Mouse (Mus musculus) heart, embryonic 11.5 days (tissue): ENCODE measurements around the gene Sgcd. TPM values are rescaled to one million over a fixed set of nuclear protein-coding genes. Genes with fewer than 3 reads are reported as not detected.

Experiments
- ATAC-seq: fragments of 200-750 bp; cut with Nextera tagmentation; replicated peaks from 2 replicates; pipeline ENCODE4 v1.8.0; 2017; ENCODE audit warnings: moderate library complexity; ENCODE audit not compliant: insufficient number of reproducible peaks, low FRiP score, low TSS enrichment
- H3K27ac ChIP-seq: fragments of 300-500 bp; sonication (generic); 2 replicates; pipeline ENCODE4 v1.5.1; 2014; ENCODE audit warnings: mild to moderate bottlenecking, low read depth, low read length
- H3K27me3 ChIP-seq: fragments of 300-500 bp; sonication (generic); 2 replicates; pipeline ENCODE4 v1.6.1; 2014; ENCODE audit warnings: mild to moderate bottlenecking, low read length, mixed read lengths; ENCODE audit not compliant: control insufficient read depth, insufficient read depth
- H3K36me3 ChIP-seq: fragments of 300-500 bp; sonication (generic); 2 replicates; pipeline ENCODE4 v1.6.1; 2014; ENCODE audit warnings: mild to moderate bottlenecking, low read length, moderate library complexity, mixed read lengths; ENCODE audit not compliant: control insufficient read depth, insufficient read depth
- H3K4me1 ChIP-seq: fragments of 300-500 bp; sonication (generic); 2 replicates; pipeline ENCODE4 v1.6.1; 2014; ENCODE audit warnings: low read length; ENCODE audit not compliant: control insufficient read depth, insufficient read depth
- H3K4me2 ChIP-seq: fragments of 300-500 bp; sonication (generic); 2 replicates; pipeline ENCODE4 v1.6.1; 2014; ENCODE audit warnings: mild to moderate bottlenecking, moderate library complexity
- H3K4me3 ChIP-seq: fragments of 300-500 bp; sonication (generic); 2 replicates; pipeline ENCODE4 v1.5.1; 2014; ENCODE audit warnings: low read depth, low read length
- H3K9ac ChIP-seq: fragments of 300-500 bp; sonication (generic); 2 replicates; pipeline ENCODE4 v1.6.1; 2014; ENCODE audit warnings: mild to moderate bottlenecking, low read depth, low read length, moderate library complexity
- H3K9me3 ChIP-seq: fragments of 300-500 bp; sonication (generic); replicated peaks from 2 replicates; pipeline ENCODE4 v1.6.1; 2016; ENCODE audit warnings: low read length; ENCODE audit not compliant: control insufficient read depth
- WGBS: fragments of 180-500 bp; shearing (Covaris S2); extraction: QIAGEN DNeasy Blood & Tissue Kit; methylation state at CpG from one replicate; pipeline ENCODE4 v1.1.7; 2014; ENCODE audit not compliant: insufficient replicate concordance; 5-methylcytosine and 5-hydroxymethylcytosine counted together
- polyA plus RNA-seq: library from polyadenylated mRNA; unstranded; fragments of >200 nt; fragmentation: Nextera tagmentation; extraction: Ambion mirVana; gene quantifications from 2 replicates; pipeline ENCODE4 v1.2.1, GENCODE M21; 2014

Sgcd gene
- polyA plus RNA-seq, 1 experiment from 2014 or later = 5.3 TPM

GRCm38 (mm10) chr11:47010166-47010565 lies 978.6 kb downstream of the Sgcd start:
- ATAC-seq = no peak
- no peaks in the 10 kb centered on the region for H3K36me3 ChIP-seq
- peaks cover 8% of the 10 kb centered on the region for H3K4me1 ChIP-seq
- no peaks in the 10 kb centered on the region for H3K27me3 ChIP-seq
- H3K4me3 ChIP-seq = no peak overlapping the region
- no peaks in the 10 kb centered on the region for H3K9me3 ChIP-seq
- no peak overlapping the region for H3K4me2 ChIP-seq
- no peak overlapping the region for H3K9ac ChIP-seq
- no peak overlapping the region for H3K27ac ChIP-seq

GRCm38 (mm10) chr11:47005301-47005875 lies 983.4 kb downstream of the Sgcd start:
- 74% methylated on average over 1 of the region's 1 CpGs for WGBS

DNA sequence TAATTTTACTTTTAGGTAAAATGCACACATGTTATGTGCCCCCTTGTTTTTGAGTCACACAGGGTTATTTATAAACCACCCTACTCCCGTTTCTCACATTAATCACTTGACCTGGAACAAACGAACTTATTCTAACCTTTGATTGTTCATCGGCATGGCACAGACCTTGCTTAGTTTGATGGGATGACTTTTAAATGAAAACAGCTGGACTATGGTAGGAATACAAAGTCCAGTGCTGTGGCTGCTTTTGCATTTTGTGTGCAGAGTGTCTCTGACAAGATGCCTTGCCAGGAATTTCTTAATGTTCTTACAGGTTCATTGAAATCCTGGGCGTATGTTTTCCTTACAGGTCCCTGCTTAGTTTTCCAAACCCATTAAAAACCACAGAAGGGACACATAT lies 1049.5 kb downstream of the Sgcd start:
- Histone ChIP-seq H3K4me1 (no peaks in the 10 kb centered on the region), H3K36me3 (no peaks in the 10 kb centered on the region), H3K9ac (no peak overlapping the region), H3K27ac (no peak overlapping the region), H3K4me3 (no peak overlapping the region), H3K4me2 (no peak overlapping the region), H3K27me3 (no peaks in the 10 kb centered on the region), H3K9me3 (no peaks in the 10 kb centered on the region)
- 55% methylated on average over 4 of the region's 4 CpGs for WGBS
- ATAC-seq = no peak

More at GRCm38 (mm10) chr11:47005301-47005875, 983.4 kb downstream of the Sgcd start:
- H3K9ac ChIP-seq = no peak overlapping the region
- no peaks in the 10 kb centered on the region for H3K4me1 ChIP-seq
- no peaks in the 10 kb centered on the region for H3K27me3 ChIP-seq
- no peaks in the 10 kb centered on the region for H3K9me3 ChIP-seq
- ATAC-seq = no peak
- H3K36me3 ChIP-seq = no peaks in the 10 kb centered on the region
- H3K4me2 ChIP-seq = no peak overlapping the region
- no peak overlapping the region for H3K27ac ChIP-seq
- H3K4me3 ChIP-seq = no peak overlapping the region

GRCm38 (mm10) chr11:46924946-46925345 lies 1063.8 kb downstream of the Sgcd start:
- H3K36me3 ChIP-seq = no peaks in the 10 kb centered on the region
- WGBS = 63% methylated on average over 1 of the region's 1 CpGs
- no peaks in the 10 kb centered on the region for H3K4me1 ChIP-seq
- H3K4me3 ChIP-seq = no peak overlapping the region
- H3K4me2 ChIP-seq = no peak overlapping the region
- no peak for ATAC-seq
- no peaks in the 10 kb centered on the region for H3K9me3 ChIP-seq
- H3K27me3 ChIP-seq = no peaks in the 10 kb centered on the region
- no peak overlapping the region for H3K27ac ChIP-seq
- H3K9ac ChIP-seq = no peak overlapping the region

DNA sequence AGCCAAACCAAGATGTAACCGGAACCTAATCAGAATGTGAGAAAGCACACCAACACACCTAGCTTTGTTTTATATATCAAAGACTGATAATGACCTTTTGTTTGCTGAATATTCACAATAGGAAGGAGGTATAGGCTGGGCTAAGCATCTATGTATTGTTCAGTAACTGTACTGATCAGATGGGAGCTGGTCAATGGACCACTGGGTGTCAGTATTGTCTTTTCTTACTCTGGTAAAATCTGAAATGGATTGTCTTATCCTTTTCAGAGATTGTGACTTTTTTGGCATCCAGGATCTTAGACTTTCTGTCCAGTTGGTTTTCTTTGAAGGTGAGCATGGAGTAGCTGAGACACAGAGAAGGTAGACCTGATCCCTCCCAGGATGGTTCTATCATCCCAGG lies 1068.5 kb downstream of the Sgcd start:
- Histone ChIP-seq H3K27me3 (no peaks in the 10 kb centered on the region), H3K4me2 (no peak overlapping the region), H3K36me3 (no peaks in the 10 kb centered on the region), H3K27ac (no peak overlapping the region), H3K4me1 (no peaks in the 10 kb centered on the region), H3K9ac (no peak overlapping the region), H3K4me3 (no peak overlapping the region), H3K9me3 (no peaks in the 10 kb centered on the region)
- WGBS = 75% methylated on average over 1 of the region's 1 CpGs
- ATAC-seq = no peak

DNA sequence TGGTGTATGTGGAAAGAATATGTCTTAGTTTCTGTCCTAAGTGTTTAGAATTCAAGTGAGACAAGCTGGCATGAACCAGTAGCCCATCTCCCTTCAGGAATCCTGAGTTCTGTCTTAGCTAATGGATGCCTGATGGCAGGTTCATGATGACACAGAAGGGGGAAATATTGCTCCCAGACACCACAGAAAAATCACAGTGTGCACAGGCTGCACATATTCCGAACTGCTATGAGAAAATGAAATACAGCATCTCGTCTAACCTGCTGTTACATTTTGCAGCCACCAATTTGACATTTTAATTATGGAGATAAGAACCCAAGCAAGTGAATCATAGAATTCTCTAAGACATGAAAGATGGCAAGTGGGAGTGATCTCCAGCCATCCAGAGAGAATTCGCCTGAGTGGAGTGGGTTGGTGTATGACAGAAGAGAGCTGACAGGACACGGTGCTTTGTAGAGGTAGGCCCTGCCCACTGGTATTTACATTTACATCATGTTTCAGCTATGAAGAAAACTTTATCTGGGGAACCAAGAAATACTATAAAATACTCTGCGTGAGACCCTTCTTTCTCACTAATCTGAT lies 1076.0 kb downstream of the Sgcd start:
- Histone ChIP-seq H3K4me3 (no peak overlapping the region), H3K9me3 (no peaks in the 10 kb centered on the region), H3K4me1 (no peaks in the 10 kb centered on the region), H3K4me2 (no peak overlapping the region), H3K9ac (no peak overlapping the region), H3K27ac (no peak overlapping the region), H3K27me3 (no peaks in the 10 kb centered on the region), H3K36me3 (no peaks in the 10 kb centered on the region)
- no peak for ATAC-seq
- 71% methylated on average over 5 of the region's 5 CpGs for WGBS

DNA sequence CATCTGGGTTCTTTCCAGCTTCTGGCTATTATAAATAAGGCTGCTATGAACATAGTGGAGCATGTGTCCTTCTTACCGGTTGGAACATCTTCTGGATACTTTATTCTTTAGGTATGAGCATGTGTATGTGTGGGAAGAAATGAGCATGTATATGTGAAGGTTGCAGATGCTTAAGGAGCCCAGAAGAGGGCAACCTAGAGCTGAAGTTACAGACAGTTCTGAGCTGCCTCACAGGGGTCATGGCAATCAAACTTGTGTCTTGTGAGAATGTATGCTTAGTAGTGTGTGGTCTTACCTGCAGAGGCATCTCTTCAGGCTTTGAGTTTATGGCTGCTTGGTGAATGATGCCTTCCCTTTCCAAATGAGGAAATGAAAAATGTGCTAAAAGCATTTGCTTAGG lies 1084.5 kb downstream of the Sgcd start:
- Histone ChIP-seq H3K9me3 (no peaks in the 10 kb centered on the region), H3K36me3 (no peaks in the 10 kb centered on the region), H3K27me3 (no peaks in the 10 kb centered on the region), H3K4me3 (no peak overlapping the region), H3K9ac (no peak overlapping the region), H3K4me1 (no peaks in the 10 kb centered on the region), H3K4me2 (no peak overlapping the region), H3K27ac (no peak overlapping the region)
- ATAC-seq = no peak
- 70% methylated on average over 1 of the region's 1 CpGs for WGBS

DNA sequence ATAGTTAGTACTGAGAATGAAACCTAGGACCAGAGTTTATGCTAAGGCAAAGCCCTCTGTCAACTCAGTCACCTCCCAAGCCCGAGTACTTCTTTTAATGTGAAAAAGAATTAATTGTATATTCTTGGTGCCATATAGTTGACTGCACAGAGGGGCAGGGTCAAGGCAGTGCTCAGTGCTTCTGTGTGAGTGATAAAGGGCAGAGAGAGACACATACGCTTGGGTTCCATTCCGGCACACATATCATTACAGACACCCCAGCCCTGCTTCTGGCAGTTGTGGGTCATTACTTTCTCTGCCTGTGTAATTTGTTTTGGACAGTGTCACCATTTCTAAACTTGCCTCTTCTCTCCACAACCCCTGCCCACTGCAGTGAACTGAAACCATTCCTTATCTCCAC lies 1099.7 kb downstream of the Sgcd start:
- no peak for ATAC-seq
- 77% methylated on average over 3 of the region's 3 CpGs for WGBS
- H3K9ac ChIP-seq = no peak overlapping the region
- no peak overlapping the region for H3K27ac ChIP-seq
- H3K36me3 ChIP-seq = no peaks in the 10 kb centered on the region
- no peak overlapping the region for H3K4me2 ChIP-seq
- no peaks in the 10 kb centered on the region for H3K9me3 ChIP-seq
- H3K27me3 ChIP-seq = no peaks in the 10 kb centered on the region
- no peaks in the 10 kb centered on the region for H3K4me1 ChIP-seq
- no peak overlapping the region for H3K4me3 ChIP-seq

DNA sequence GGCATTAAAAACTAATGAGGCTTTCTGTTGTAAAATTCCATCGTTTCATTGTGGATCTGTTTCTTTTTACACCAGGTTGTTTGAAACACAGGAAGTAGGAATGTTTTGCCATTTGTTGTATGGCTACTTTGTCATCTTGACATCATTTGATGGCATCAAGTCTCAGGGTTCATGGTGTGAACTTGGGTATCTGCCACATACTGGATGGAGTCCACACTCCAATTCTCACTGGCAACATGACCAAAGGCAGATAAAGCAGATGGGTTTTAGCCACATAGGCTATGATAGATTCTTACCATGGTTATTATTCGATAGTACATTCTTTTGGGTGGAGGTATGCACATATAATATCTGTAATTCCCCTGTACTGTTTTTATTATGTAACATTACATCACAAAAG lies 1106.3 kb downstream of the Sgcd start:
- H3K27me3 ChIP-seq = no peaks in the 10 kb centered on the region
- H3K27ac ChIP-seq = no peak overlapping the region
- H3K4me2 ChIP-seq = no peak overlapping the region
- no peaks in the 10 kb centered on the region for H3K4me1 ChIP-seq
- no peaks in the 10 kb centered on the region for H3K36me3 ChIP-seq
- no peak overlapping the region for H3K9ac ChIP-seq
- H3K4me3 ChIP-seq = no peak overlapping the region
- no peaks in the 10 kb centered on the region for H3K9me3 ChIP-seq
- WGBS = 63% methylated on average over 2 of the region's 2 CpGs
- ATAC-seq = no peak
